Mouse (Mus musculus) gonadal fat pad, adult 2 months (tissue): Measurements from ENCODE around the gene Kif2c. TPM values are rescaled to one million over a fixed set of nuclear protein-coding genes. Genes with fewer than 3 reads are reported as not detected.
"Not testable (repeated sequence)": the region's sequence is repeated elsewhere in the genome, so short reads cannot be mapped to it uniquely, and the experiment has no call there.

ENCODE experiments used
- DNase-seq: peaks from one replicate; pipeline ENCODE4 v3.0.0-alpha.2; 2012; ENCODE audit warnings: low read depth
- polyA plus RNA-seq: library from polyadenylated mRNA; depleted of rRNA; stranded (reverse); fragments of >200 nt; gene quantifications from 2 replicates; pipeline ENCODE4 v1.2.3, GENCODE M21; 2012

The Kif2c gene
- polyA plus RNA-seq, 1 experiment, result 2.6 TPM

- no peak for DNase-seq
These were observed 7.0 kb upstream of the Kif2c start for GRCm38 (mm10) chr4:117189382-117189855.

DNA sequence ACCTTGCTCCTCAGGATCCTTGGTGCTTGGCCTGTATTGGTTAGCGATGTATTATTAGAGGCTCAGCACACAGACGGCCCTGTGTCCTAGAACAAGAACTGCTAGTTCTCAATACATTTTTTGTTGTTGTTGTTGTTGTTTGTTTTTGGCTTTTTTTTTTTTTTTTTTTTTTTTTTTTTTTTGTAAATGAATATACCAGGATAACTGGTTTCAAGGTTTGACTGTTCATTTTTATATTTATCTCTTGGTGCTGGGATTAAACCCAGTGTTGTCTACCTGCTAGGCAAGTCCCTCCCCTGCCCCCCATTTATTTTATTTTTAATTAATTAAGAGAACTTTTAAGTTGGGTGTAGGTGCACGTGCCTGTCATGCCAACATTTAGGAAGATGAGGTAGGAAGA lies 6.5 kb upstream of the Kif2c start:
- no peak for DNase-seq

GRCm38 (mm10) chr4:117182759-117183096 lies 289 bp upstream of the Kif2c start:
- not testable (repeated sequence) for DNase-seq

DNA sequence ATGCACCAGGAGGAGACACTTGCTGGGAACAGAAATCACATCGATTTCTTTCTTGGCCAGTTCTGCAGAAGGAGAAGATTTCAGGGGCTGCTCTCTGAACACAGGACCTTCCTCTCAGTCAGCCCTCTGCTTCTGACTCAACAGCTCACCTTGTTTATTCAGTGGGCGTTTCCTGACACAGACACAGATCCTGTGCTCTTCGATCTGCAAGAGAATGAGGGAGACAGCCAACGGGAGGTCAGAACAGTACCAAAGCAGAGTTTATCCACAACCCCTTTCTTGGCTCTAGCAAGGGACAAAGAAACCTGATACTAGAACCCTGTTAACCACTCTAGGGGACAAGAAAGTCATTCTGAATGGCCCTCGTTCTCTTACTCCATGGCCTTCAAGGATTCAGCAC lies 12.5 kb downstream of the Kif2c start:
- DNase-seq, result no peak

DNA sequence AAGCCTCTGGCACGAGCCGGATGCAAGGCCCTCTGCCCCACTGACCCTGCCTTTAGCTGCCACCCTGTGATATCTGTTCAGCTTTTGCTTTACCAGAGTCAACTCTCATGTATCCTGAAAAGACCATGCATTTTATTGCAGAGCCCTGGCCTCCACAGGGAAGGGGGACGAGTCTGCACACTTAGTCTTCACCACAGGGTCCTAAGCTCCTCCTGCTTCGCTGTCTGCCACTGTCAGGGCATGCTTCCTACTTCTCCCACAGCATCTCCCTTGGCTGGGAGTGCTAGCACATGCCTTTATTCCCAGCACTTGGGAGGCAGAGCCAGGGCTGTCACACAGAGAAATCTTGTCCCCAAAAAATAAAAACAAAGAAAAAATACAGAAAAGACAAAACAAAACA lies 21.3 kb downstream of the Kif2c start:
- no peak for DNase-seq

- DNase-seq, result no peak
These were observed 22.8 kb downstream of the Kif2c start for GRCm38 (mm10) chr4:117159666-117160065.

DNA sequence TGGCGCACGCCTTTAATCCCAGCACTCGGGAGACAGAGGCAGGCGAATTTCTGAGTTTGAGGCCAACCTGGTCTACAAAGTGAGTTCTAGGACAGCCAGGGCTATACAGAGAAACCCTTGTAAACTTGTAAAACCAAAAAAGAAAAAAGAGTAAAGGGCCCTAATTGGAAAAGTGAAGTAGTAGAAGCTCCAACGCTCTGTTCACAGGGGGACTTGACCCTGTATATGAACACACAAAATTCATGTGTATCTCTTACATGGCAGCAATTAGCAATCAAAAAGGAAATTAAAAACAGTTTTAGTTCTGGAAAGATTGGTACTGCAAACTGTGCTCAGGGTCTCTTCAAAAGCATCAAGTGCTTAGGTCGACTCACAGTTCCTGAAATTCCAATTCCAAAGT lies 26.1 kb downstream of the Kif2c start:
- no peak for DNase-seq

GRCm38 (mm10) chr4:117155792-117156355 lies 26.6 kb downstream of the Kif2c start, which contains the start of gene Rps8:
TSS of gene Rps8 (minus strand) at chr4:117156243.
- no peak for DNase-seq

GRCm38 (mm10) chr4:117155020-117155791 lies 27.2 kb downstream of the Kif2c start:
- no peak for DNase-seq

GRCm38 (mm10) chr4:117152714-117153113 lies 29.7 kb downstream of the Kif2c start:
- no peak for DNase-seq

GRCm38 (mm10) chr4:117151416-117151815 lies 31.0 kb downstream of the Kif2c start:
- no peak for DNase-seq

DNA sequence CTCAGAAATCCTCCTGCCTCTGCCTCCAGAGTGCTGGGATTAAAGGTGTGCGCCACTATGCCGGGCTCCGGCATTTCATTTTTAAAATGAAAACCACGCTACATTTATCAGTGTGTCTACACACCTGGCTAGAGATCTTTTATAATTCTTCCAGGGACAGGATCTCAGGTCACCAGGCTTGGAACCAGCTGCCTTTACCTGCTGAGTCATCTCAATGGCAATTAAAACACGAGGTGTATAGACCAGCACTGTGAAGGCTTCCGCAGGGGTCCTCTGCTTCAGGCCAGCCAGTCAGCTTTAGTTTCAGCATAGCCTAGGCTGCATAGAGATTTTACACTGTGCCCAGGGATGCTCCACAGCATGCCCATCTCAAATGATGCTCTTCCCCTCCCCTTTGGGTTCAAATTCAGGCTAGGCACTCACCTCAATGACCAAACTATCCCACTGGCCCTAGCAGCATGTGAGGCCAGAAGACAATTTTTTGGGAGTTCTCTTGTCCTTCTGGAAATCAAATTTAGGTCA lies 32.2 kb downstream of the Kif2c start:
- DNase-seq, result no peak

- no peak for DNase-seq
These were observed 32.9 kb downstream of the Kif2c start for GRCm38 (mm10) chr4:117149291-117150211.

DNA sequence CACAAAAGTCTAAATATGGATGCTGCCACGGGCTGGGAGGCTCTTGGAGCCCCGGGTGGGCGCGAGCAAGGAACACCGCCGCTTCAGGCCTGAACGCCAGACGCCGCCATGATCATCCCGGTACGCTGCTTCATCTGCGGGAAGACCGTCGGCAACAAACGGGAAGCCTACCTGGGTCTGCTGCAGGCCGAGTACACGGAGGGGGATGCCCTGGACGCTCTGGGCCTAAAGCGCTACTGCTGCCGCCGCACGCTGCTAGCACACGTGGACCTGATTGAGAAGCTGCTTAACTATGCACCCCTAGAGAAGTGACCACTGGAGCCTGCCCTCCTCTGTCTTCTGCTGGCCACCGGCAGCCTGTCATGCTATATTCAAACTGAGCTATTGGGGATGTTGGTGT lies 33.6 kb downstream of the Kif2c start:
- no peak for DNase-seq

GRCm38 (mm10) chr4:117148047-117148713 lies 34.3 kb downstream of the Kif2c start:
- DNase-seq, result no peak

DNA sequence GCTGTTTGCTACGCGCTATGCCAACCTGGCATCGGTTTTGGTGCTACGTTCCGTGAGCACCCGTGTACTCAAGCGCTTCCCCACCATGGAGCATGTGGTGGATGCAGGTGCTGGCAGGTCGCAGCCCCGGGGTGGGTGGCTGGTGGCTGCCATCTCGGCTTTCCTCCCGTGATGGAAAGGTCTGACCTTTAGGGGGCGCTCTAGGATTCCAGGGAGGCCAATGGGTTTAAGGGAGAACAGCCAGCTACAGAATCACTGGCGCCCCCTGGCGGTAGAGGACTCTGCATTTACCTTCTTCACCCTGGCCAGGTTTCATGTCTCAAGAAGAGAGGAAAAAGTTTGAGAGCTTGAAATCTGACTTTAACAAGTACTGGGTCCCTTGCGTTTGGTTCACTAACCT lies 36.3 kb downstream of the Kif2c start:
- no peak for DNase-seq

GRCm38 (mm10) chr4:117145248-117145647 lies 37.2 kb downstream of the Kif2c start:
- no peak for DNase-seq

DNA sequence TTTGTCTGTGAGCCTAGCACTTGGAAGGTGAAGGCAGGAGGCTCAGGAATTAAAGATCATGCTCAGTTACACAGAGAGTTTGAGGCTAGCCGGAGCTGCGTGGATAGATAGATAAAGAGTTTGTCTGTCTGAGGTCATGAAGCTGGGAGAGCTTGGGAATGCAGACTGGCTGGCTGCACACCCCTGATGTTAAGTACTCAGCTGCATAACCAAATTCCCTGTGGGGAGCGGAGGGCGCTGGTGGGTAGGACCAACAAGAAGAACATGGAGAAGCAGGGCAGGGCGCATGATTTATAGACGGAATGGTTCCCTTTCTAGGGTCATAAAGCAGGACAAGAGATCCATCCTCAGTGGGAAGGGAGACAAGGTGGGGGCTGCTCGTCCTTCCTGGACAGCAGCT lies 39.4 kb downstream of the Kif2c start:
- no peak for DNase-seq

- DNase-seq, result no peak
These were observed 41.8 kb downstream of the Kif2c start for GRCm38 (mm10) chr4:117140613-117141012.

DNA sequence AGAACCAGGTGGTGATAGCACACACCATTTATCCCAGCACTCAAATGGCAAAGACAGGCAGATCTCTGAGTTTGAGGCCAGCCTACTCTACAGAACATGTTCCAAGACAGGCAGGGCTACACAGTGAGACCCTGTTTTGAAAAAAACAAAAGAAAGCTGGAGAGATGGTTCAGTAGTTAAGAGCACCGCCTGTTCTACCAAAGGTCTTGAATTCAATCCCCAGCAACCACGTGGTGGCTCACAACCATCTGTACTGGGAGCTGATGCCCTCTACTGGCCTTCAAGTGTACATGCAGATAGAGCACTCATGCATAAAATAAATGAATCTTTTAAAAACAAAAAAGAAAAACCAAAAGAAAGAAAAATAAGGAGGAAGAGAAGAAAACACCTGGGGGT lies 43.2 kb downstream of the Kif2c start:
- no peak for DNase-seq
